Mouse (Mus musculus) embryonic facial prominence, embryonic 13.5 days (tissue): ENCODE measurements around the gene Glis2. TPM values are rescaled to one million over a fixed set of nuclear protein-coding genes. Genes with fewer than 3 reads are reported as not detected.
A peak's percentile ranks its signal among the peaks of the same experiment; 100 is the strongest.

Source experiments
- ATAC-seq: fragments of 200-750 bp; cut with Nextera tagmentation; 2 replicates; pipeline ENCODE4 v1.8.0; 2017; ENCODE audit warnings: low read depth; ENCODE audit not compliant: insufficient number of reproducible peaks, insufficient read depth, low FRiP score, low TSS enrichment
- H3K27ac ChIP-seq: fragments of 300-500 bp; sonication (generic); 2 replicates; pipeline ENCODE4 v1.5.1; 2015; ENCODE audit warnings: moderate library complexity, mild to moderate bottlenecking, inconsistent platforms
- H3K27me3 ChIP-seq: fragments of 300-500 bp; sonication (generic); 2 replicates; pipeline ENCODE4 v1.6.1; 2015; ENCODE audit warnings: mild to moderate bottlenecking, inconsistent platforms
- H3K36me3 ChIP-seq: fragments of 300-500 bp; sonication (generic); 2 replicates; pipeline ENCODE4 v1.6.1; 2015; ENCODE audit warnings: mild to moderate bottlenecking, inconsistent platforms
- H3K4me1 ChIP-seq: fragments of 300-500 bp; sonication (generic); 2 replicates; pipeline ENCODE4 v1.6.1; 2015; ENCODE audit warnings: inconsistent platforms
- H3K4me2 ChIP-seq: fragments of 300-500 bp; sonication (generic); 2 replicates; pipeline ENCODE4 v1.6.1; 2015; ENCODE audit warnings: moderate library complexity, mild to moderate bottlenecking, inconsistent platforms
- H3K4me3 ChIP-seq: fragments of 300-500 bp; sonication (generic); 2 replicates; pipeline ENCODE4 v1.5.1; 2015; ENCODE audit warnings: mild to moderate bottlenecking, inconsistent platforms
- H3K9ac ChIP-seq: fragments of 300-500 bp; sonication (generic); 2 replicates; pipeline ENCODE4 v1.6.1; 2015; ENCODE audit warnings: mild to moderate bottlenecking, inconsistent platforms
- H3K9me3 ChIP-seq: fragments of 300-500 bp; sonication (generic); 2 replicates; pipeline ENCODE4 v1.6.1; 2016; ENCODE audit warnings: inconsistent platforms
- WGBS: fragments of 180-500 bp; shearing (Covaris S2); methylation state at CpG from one replicate; pipeline ENCODE4 v1.1.7; 2015; ENCODE audit warnings: mixed read lengths; 5-methylcytosine and 5-hydroxymethylcytosine counted together
- polyA plus RNA-seq: library from polyadenylated mRNA; unstranded; fragments of >200 nt; fragmentation: Nextera tagmentation; extraction: Ambion mirVana; gene quantifications from 2 replicates; pipeline ENCODE4 v1.2.1, GENCODE M21; 2015

The Glis2 gene
- 25.3 and 31.2 TPM in 2 replicates for polyA plus RNA-seq

DNA sequence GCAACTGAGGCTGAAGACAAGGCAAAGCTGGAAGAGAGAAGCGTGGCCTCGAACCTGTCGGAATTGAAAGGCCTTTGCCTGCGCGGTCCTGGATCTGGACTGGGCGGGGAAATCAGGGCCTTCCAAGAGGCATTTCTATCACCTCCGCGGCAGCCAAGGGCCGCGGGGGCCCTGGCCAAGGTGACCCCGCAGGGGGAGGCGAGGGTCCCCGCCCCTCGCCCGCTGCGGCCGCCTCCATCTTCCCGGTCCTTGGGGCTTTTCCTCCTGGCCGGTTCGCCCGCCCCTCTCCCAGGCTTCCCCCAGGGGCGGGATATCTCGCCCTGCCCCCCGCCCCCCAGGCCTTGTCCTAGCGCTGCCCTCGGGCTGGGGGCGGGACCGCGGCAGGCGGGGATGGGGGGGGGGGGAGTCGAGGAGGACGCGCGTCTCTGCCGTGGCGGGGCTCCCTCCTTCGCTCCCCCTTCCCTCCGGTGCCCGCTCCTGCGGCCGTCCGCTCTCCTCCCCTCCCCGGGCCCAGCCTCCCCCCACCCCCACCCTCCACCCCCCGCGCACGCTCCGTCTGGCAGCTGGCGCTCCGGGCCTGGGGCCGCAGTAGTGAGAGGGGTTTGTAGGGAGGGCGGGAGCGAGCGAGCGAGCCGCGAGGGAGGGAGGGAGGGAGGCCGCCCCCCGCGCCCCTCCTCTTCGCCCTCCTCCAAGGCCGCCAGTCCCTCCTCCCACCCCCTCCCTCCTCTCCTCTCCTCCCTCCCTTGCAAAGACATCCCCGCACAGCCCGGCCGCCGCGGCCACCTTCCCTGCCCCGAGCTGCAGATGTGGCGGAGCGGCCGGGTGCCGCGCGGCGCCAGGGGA, at the start of gene Glis2:
Glis2 (plus strand) TSS at position 743 of the 843 bp plus-strand sequence.
- Histone ChIP-seq H3K4me2 (peak within 1 kb of the TSS; percentile 99), H3K9ac (peak within 1 kb of the TSS; percentile 95), H3K4me3 (peak within 1 kb of the TSS; percentile 89), H3K9me3 (no peaks in the 10 kb centered on the region), H3K27me3 (no peaks in the 10 kb centered on the region), H3K36me3 (peaks cover 14% of the 10 kb centered on the region), H3K27ac (peak within 1 kb of the TSS; percentile 96), H3K4me1 (peaks cover 61% of the 10 kb centered on the region)
- peak; percentile 88 for ATAC-seq
- WGBS: under 1% methylated on average over 28 of the region's 74 CpGs

DNA sequence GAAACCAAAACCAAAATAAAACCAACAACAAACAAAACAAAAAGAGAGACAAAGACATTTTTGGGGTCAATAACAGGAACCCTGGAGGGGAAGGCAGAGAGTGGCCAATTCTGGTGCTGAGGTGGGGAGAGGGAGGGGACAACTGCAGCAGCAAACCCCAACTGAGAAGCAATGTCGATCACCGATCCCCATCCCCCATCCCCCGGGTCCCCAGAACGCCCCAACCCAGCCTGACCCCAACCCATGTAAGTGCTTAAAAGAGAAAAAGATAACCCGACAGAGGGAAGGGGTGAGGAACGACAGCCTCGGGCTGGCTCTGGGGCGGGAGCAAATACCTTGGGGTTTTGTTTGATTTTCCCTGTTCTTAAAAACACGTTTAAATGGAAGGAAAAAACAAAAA, 49.7 kb upstream of the Glis2 start:
- no peak for ATAC-seq
- Histone ChIP-seq H3K4me1 (peaks cover 5% of the 10 kb centered on the region), H3K4me3 (no peak overlapping the region), H3K9ac (no peak overlapping the region), H3K4me2 (no peak overlapping the region), H3K27ac (no peak overlapping the region), H3K36me3 (peaks cover 50% of the 10 kb centered on the region), H3K9me3 (no peaks in the 10 kb centered on the region), H3K27me3 (no peaks in the 10 kb centered on the region)
- WGBS: 82% methylated on average over 9 of the region's 9 CpGs

GRCm38 (mm10) chr16:4546838-4547237, 47.7 kb upstream of the Glis2 start:
- no peak overlapping the region for H3K9ac ChIP-seq
- peaks cover 63% of the 10 kb centered on the region for H3K36me3 ChIP-seq
- 94% methylated on average over 8 of the region's 8 CpGs for WGBS
- ATAC-seq: no peak
- no peak overlapping the region for H3K4me2 ChIP-seq
- no peaks in the 10 kb centered on the region for H3K27me3 ChIP-seq
- no peaks in the 10 kb centered on the region for H3K9me3 ChIP-seq
- H3K27ac ChIP-seq: no peak overlapping the region
- no peak overlapping the region for H3K4me3 ChIP-seq
- H3K4me1 ChIP-seq: peaks cover 13% of the 10 kb centered on the region

GRCm38 (mm10) chr16:4547611-4548010, 46.9 kb upstream of the Glis2 start:
- 81% methylated on average over 5 of the region's 5 CpGs for WGBS
- Histone ChIP-seq H3K9ac (no peak overlapping the region), H3K4me3 (no peak overlapping the region), H3K9me3 (no peaks in the 10 kb centered on the region), H3K36me3 (peaks cover 63% of the 10 kb centered on the region), H3K27me3 (no peaks in the 10 kb centered on the region), H3K4me2 (no peak overlapping the region), H3K27ac (no peak overlapping the region), H3K4me1 (peaks cover 16% of the 10 kb centered on the region)
- no peak for ATAC-seq

DNA sequence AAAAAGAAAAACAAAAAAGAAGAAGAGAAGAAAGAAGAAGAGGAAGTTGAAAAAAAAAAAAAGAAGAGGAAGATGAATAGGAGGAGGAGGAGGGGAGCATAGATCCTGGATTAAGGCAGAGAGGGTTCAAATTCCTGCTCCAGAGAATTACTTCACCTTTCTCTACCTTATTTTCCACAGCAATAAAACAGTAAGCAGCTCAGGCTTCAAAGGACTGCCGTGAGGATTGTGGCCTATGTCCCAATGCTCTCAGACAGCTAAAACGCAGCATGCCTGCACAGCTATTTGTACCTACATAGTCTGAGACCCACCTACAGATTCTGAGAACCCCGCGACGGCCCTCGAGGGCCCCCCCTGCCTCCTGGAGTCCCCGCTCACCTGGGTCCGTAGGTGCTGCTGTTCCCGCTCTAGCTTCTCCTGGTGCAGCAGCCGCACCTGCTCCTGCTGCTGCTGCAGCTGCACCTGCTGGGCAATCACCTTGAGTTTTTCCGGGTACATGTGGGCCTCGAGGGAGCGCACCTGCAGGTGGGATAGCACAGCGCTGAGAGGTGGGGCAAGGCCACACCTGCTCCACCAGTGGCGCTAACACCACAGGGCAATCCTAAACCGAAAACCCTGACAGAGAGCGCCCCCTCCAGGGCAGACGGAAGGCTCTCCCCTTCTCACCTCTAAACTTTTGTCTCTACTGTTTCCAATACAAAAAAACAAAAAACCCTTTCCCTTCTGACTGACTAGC, 45.4 kb upstream of the Glis2 start:
- H3K36me3 ChIP-seq: peaks cover 63% of the 10 kb centered on the region
- 88% methylated on average over 18 of the region's 18 CpGs for WGBS
- H3K9me3 ChIP-seq: no peaks in the 10 kb centered on the region
- no peak overlapping the region for H3K9ac ChIP-seq
- no peak for ATAC-seq
- peaks cover 30% of the 10 kb centered on the region for H3K4me1 ChIP-seq
- no peak overlapping the region for H3K27ac ChIP-seq
- H3K4me3 ChIP-seq: no peak overlapping the region
- no peaks in the 10 kb centered on the region for H3K27me3 ChIP-seq
- H3K4me2 ChIP-seq: no peak overlapping the region

DNA sequence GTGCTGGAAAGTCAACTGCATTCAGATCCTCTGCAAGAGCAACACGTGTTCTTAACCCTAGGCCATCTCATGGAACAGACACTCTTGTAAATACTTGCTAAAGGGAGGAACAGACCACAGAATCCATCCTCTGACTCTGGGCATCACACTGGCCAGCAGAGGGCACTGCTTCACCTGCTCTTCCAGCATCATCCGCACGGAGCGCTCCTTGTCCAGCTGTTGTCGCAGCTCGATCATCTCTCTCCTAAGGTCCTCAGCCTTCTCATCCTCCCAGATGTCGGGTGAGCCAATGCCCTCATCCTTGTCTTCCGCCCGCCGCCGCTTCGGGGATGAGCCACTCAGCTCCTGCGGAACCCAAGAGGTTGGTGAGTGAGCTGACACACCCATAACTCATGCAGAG, 43.5 kb upstream of the Glis2 start:
- H3K27ac ChIP-seq: 0 out of 2 replicates have a peak overlapping the region, but pooled peaks have one; percentile 96
- 35% methylated on average over 13 of the region's 13 CpGs for WGBS
- no peak for ATAC-seq

GRCm38 (mm10) chr16:4551885-4552284, 42.6 kb upstream of the Glis2 start:
- Histone ChIP-seq H3K36me3 (peaks cover 49% of the 10 kb centered on the region), H3K27ac (peak overlapping the region; percentile 96), H3K9ac (peak overlapping the region; percentile 59; the same call in 1 of the 2 replicates), H3K4me2 (0 out of 2 replicates have a peak overlapping the region, but pooled peaks have one; percentile 47), H3K27me3 (no peaks in the 10 kb centered on the region), H3K4me3 (no peak overlapping the region), H3K4me1 (peaks cover 45% of the 10 kb centered on the region), H3K9me3 (no peaks in the 10 kb centered on the region)
- WGBS: 86% methylated on average over 12 of the region's 12 CpGs
- ATAC-seq: no peak

More for the DNA sequence above, 43.5 kb upstream of the Glis2 start:
- Histone ChIP-seq H3K4me3 (no peak overlapping the region), H3K4me2 (no peak overlapping the region), H3K4me1 (peaks cover 39% of the 10 kb centered on the region), H3K36me3 (peaks cover 56% of the 10 kb centered on the region), H3K9ac (no peak overlapping the region), H3K9me3 (no peaks in the 10 kb centered on the region), H3K27me3 (no peaks in the 10 kb centered on the region)

- Histone ChIP-seq H3K27ac (peak overlapping the region; percentile 96), H3K4me3 (0 out of 2 replicates have a peak overlapping the region, but pooled peaks have one; percentile 4), H3K36me3 (peaks cover 41% of the 10 kb centered on the region), H3K4me2 (peak overlapping the region; percentile 47), H3K9me3 (no peaks in the 10 kb centered on the region), H3K27me3 (no peaks in the 10 kb centered on the region), H3K9ac (peak overlapping the region; percentile 59), H3K4me1 (peaks cover 56% of the 10 kb centered on the region)
- WGBS: 13% methylated on average over 6 of the region's 6 CpGs
- peak; percentile 83 for ATAC-seq
These were observed 41.5 kb upstream of the Glis2 start for GRCm38 (mm10) chr16:4552829-4553550.

GRCm38 (mm10) chr16:4555555-4555954, 39.0 kb upstream of the Glis2 start:
- 97% methylated on average over 1 of the region's 1 CpGs for WGBS

DNA sequence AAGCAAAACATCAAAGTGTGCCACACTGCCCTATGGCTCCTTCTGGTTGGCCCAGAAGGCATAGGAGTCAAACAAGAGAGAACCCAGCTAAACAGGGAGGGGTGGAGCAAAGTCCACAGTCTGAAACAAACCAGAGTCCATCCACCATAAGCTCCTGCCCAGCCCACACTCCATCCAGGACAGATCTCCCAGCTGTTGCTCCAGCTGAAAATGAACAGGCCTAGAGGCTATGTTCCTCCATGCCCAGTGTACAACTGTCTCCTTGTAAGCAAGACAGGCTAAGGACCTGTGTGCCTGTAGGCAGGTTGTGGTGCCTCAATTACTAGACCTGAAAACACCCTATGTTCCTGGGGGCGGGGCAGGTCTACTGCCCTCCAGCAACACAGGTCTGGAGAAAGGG, 37.4 kb upstream of the Glis2 start:
- H3K36me3 ChIP-seq: 0 out of 2 replicates have a peak, but pooled peaks cover 10% of the 10 kb centered on the region
- no peaks in the 10 kb centered on the region for H3K27me3 ChIP-seq
- H3K4me2 ChIP-seq: peak overlapping the region; percentile 90
- ATAC-seq: no peak
- H3K9ac ChIP-seq: peak overlapping the region; percentile 82
- peak overlapping the region; percentile 97 for H3K27ac ChIP-seq
- peaks cover 53% of the 10 kb centered on the region for H3K4me1 ChIP-seq
- 75% methylated on average over 1 of the region's 1 CpGs for WGBS
- peak overlapping the region; percentile 76 for H3K4me3 ChIP-seq
- no peaks in the 10 kb centered on the region for H3K9me3 ChIP-seq

More at GRCm38 (mm10) chr16:4555555-4555954, 39.0 kb upstream of the Glis2 start:
- Histone ChIP-seq H3K36me3 (peaks cover 21% of the 10 kb centered on the region), H3K9me3 (no peaks in the 10 kb centered on the region), H3K4me2 (no peak overlapping the region), H3K27me3 (no peaks in the 10 kb centered on the region), H3K4me1 (peaks cover 60% of the 10 kb centered on the region), H3K4me3 (no peak overlapping the region), H3K9ac (no peak overlapping the region), H3K27ac (no peak overlapping the region)
- no peak for ATAC-seq

DNA sequence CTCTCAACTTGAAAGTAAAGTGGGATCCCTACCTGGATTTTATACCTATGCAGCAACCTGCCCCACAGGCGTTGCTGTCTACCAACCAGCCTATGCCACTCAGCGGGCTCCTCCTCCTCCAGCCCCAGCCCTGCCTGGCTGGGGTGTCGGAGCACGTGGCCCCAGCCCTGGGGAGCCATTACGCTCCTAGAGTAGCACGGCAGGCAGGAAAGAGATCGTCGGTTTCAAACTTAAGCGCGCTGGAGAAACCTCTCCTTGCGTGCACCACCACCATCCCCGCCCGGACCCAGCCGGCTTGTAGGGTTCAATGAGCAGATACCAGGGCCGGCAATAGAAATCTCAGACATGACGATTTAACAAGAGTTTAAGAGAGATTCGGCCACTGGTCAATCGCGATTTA, 36.6 kb upstream of the Glis2 start:
- H3K4me3 ChIP-seq: peak overlapping the region; percentile 76
- WGBS: under 1% methylated on average over 19 of the region's 19 CpGs
- H3K27me3 ChIP-seq: no peaks in the 10 kb centered on the region
- peak; percentile 63 for ATAC-seq
- peaks cover 45% of the 10 kb centered on the region for H3K4me1 ChIP-seq
- no peaks in the 10 kb centered on the region for H3K9me3 ChIP-seq
- 0 out of 2 replicates have a peak, but pooled peaks cover 10% of the 10 kb centered on the region for H3K36me3 ChIP-seq
- H3K9ac ChIP-seq: peak overlapping the region; percentile 82
- peak overlapping the region; percentile 90 for H3K4me2 ChIP-seq
- peak overlapping the region; percentile 97 for H3K27ac ChIP-seq
